Mouse (Mus musculus): ENCODE data around the gene Dgkb. TPM values are rescaled to one million over a fixed set of nuclear protein-coding genes. Genes with fewer than 3 reads are reported as not detected.

The Dgkb gene
- polyA plus RNA-seq, 1 experiment from 2014 or later: 0.73 TPM

DNA sequence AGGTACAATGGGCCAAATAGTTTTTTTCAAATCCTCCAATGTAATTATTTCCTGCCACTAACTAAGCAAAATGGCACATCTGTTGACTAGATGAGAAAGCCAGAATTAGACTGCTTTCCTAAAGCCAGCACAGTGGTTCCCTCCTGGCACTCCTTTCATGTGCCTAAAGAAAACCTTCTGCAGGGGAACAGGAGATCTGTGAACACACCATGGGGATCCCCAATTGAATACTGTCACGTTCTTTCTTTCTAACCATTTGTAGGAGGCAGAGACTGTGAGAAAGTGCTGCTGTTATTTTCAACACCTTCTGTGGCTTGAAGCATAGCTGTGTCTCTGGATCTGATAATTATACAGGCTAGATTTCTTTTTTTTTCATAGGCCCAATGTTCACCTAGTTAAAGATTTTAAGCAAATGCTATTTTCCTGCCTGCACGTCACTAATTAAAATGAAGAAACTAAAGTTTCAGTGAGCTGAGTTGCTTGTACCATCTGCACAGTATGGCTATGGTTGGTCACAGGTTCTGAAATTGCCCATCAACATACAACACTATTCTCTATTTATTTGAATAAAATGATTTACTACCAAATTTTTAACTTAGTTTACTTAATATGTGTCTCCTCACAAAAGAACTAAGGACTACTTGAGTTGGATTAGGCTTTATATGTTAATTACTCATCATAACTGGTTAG, 161.1 kb downstream of the Dgkb start:
- no peak overlapping the region for H3K4me2 ChIP-seq (replicated peaks; ENCODE audit: low read depth, low read length)
- no peaks in the 10 kb centered on the region for H3K27me3 ChIP-seq (ENCODE audit: control insufficient read depth, insufficient read depth, low read length)
- H3K4me1 ChIP-seq (ENCODE audit: control insufficient read depth, insufficient read depth, low read length): no peaks in the 10 kb centered on the region
- H3K4me3 ChIP-seq (ENCODE audit: low read length): no peak overlapping the region
- no peak overlapping the region for H3K9ac ChIP-seq (ENCODE audit: low read depth, low read length)
- H3K27ac ChIP-seq (ENCODE audit: low read depth, low read length): no peak overlapping the region
- no peaks in the 10 kb centered on the region for H3K36me3 ChIP-seq (ENCODE audit: control insufficient read depth, insufficient read depth, low read length)
- no peak for ATAC-seq (ENCODE audit: low FRiP score, low TSS enrichment)
- H3K9me3 ChIP-seq (ENCODE audit: control insufficient read depth, low read length): no peaks in the 10 kb centered on the region
- 64% methylated on average over 2 of the region's 2 CpGs for WGBS

DNA sequence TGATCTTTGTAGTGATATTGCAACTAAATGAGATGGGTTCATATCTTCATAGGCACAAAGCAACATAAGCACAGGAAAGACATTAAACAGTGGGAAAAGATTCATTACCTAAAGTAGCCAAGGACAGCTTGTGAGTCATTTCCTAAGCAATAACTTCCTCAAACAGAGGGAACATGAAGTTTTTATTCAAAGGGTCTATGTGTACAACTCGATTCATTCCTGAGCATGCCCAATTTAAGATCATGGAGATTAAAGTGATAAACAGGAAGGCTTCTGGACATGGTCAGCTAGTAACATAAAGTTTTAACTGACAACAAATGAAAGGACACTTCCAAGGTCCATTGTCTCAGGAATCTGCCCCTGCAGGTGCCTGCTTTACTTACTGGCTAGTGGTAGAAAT, 167.8 kb downstream of the Dgkb start:
- H3K4me1 ChIP-seq (ENCODE audit: control insufficient read depth, insufficient read depth, low read length): no peaks in the 10 kb centered on the region
- H3K27ac ChIP-seq (ENCODE audit: low read depth, low read length): no peak overlapping the region
- 55% methylated on average over 1 of the region's 1 CpGs for WGBS
- no peaks in the 10 kb centered on the region for H3K36me3 ChIP-seq (ENCODE audit: control insufficient read depth, insufficient read depth, low read length)
- H3K4me3 ChIP-seq (ENCODE audit: low read length): no peak overlapping the region
- H3K27me3 ChIP-seq (ENCODE audit: control insufficient read depth, insufficient read depth, low read length): no peaks in the 10 kb centered on the region
- no peak for ATAC-seq (ENCODE audit: low FRiP score, low TSS enrichment)
- H3K9me3 ChIP-seq (ENCODE audit: control insufficient read depth, low read length): no peaks in the 10 kb centered on the region
- H3K9ac ChIP-seq (ENCODE audit: low read depth, low read length): no peak overlapping the region
- no peak overlapping the region for H3K4me2 ChIP-seq (replicated peaks; ENCODE audit: low read depth, low read length)

DNA sequence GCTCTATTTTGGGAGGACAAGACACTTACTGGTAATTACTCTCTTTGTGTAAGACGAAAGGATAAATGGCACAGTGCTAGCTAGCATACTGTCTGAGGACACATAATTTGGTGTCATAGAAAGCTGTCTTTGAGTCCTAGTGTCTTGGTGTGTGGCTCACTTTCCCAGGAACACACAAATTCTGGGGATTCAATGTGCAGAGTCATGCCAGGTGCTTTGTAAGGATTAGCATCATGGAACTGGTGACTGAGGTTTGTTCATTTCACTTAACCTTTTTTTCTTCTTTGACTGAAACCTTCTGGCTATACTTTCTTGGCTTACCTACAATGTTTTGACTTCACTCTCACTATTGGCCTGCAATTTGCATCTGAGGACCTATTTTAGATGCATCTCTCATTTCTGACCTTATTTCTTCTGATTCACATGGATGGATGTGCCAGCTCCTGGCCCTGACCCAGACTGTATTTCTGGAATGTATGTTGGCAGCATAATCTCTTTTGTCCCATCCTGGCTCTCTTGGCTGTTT, 170.6 kb downstream of the Dgkb start:
- H3K9ac ChIP-seq (ENCODE audit: low read depth, low read length): no peak overlapping the region
- no peaks in the 10 kb centered on the region for H3K4me1 ChIP-seq (ENCODE audit: control insufficient read depth, insufficient read depth, low read length)
- WGBS: 84% methylated on average over 1 of the region's 1 CpGs
- no peak overlapping the region for H3K4me2 ChIP-seq (replicated peaks; ENCODE audit: low read depth, low read length)
- ATAC-seq (ENCODE audit: low FRiP score, low TSS enrichment): no peak
- no peaks in the 10 kb centered on the region for H3K36me3 ChIP-seq (ENCODE audit: control insufficient read depth, insufficient read depth, low read length)
- no peak overlapping the region for H3K4me3 ChIP-seq (ENCODE audit: low read length)
- H3K9me3 ChIP-seq (ENCODE audit: control insufficient read depth, low read length): no peaks in the 10 kb centered on the region
- no peak overlapping the region for H3K27ac ChIP-seq (ENCODE audit: low read depth, low read length)
- H3K27me3 ChIP-seq (ENCODE audit: control insufficient read depth, insufficient read depth, low read length): no peaks in the 10 kb centered on the region

DNA sequence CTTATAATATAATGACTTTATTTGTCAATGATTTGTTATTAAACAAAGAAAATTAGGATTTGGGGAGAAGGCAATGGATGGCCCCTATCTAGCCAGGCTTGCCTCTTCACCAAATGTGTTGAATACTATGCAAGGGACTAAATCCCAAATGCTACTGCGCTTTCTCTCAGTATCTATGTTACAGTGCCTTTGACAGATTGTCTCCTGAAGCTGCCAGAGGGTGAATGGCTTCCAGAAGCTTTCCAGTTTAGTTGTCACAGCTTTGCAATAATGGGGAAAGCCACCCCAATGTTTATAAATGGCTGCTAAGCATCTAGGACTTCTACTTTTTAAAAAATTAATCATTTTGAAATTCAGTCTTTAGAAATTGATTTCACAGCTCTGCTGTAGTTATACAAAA, 175.7 kb downstream of the Dgkb start:
- WGBS: 91% methylated on average over 1 of the region's 1 CpGs
- Histone ChIP-seq H3K4me3 (ENCODE audit: low read length) (no peak overlapping the region), H3K4me1 (ENCODE audit: control insufficient read depth, insufficient read depth, low read length) (no peaks in the 10 kb centered on the region), H3K9ac (ENCODE audit: low read depth, low read length) (no peak overlapping the region), H3K36me3 (ENCODE audit: control insufficient read depth, insufficient read depth, low read length) (no peaks in the 10 kb centered on the region), H3K4me2 (replicated peaks; ENCODE audit: low read depth, low read length) (no peak overlapping the region), H3K27me3 (ENCODE audit: control insufficient read depth, insufficient read depth, low read length) (no peaks in the 10 kb centered on the region), H3K9me3 (ENCODE audit: control insufficient read depth, low read length) (no peaks in the 10 kb centered on the region), H3K27ac (ENCODE audit: low read depth, low read length) (no peak overlapping the region)
- no peak for ATAC-seq (ENCODE audit: low FRiP score, low TSS enrichment)

DNA sequence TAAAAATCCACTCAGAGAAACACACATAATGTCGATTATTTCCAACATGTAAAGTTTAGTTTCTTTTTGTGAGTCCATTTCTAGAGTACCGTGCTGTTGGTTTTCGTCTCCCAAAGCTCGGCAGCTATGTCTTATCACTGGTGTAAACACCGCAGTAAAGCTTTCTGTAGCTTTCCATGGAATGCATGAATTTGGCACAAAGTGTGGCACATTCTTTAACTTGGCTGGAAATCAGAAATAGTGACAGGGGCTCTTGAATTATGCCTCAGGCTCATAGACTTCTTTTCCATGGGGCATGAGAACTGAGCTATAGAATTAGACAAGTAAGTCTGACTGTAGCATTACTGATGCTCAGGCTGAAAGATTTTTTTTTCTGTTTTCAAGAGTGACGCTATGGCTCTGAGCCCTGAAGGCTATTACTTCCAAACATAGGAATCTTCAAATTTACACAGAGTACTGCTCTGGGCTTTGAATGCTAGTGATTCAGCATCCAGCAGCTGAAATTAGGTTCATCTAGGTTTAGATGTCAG, 179.0 kb downstream of the Dgkb start:
- H3K4me1 ChIP-seq (ENCODE audit: control insufficient read depth, insufficient read depth, low read length): no peaks in the 10 kb centered on the region
- WGBS: 80% methylated on average over 6 of the region's 6 CpGs
- no peak overlapping the region for H3K4me2 ChIP-seq (replicated peaks; ENCODE audit: low read depth, low read length)
- ATAC-seq (ENCODE audit: low FRiP score, low TSS enrichment): no peak
- H3K4me3 ChIP-seq (ENCODE audit: low read length): no peak overlapping the region
- no peaks in the 10 kb centered on the region for H3K27me3 ChIP-seq (ENCODE audit: control insufficient read depth, insufficient read depth, low read length)
- H3K27ac ChIP-seq (ENCODE audit: low read depth, low read length): no peak overlapping the region
- H3K36me3 ChIP-seq (ENCODE audit: control insufficient read depth, insufficient read depth, low read length): no peaks in the 10 kb centered on the region
- no peak overlapping the region for H3K9ac ChIP-seq (ENCODE audit: low read depth, low read length)
- no peaks in the 10 kb centered on the region for H3K9me3 ChIP-seq (ENCODE audit: control insufficient read depth, low read length)

DNA sequence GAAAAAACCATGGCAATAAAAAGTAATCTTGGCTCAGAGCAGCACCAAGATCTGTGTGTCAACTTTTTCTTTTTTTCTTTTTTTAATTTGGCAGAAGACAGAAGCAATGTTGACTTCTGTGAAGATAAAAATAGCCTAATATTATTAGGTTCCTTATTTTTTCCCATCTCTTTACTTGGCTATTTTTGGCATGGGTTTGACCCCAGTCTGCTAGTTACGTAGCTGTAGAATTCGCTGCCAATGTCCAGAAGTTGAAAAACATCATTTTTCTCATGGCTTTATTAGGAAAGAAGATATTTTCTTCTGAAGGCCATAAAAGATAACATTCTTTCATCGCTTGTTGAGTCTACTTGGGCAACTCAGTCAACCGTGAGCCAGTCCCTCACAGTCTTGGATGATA, 200.1 kb downstream of the Dgkb start:
- Histone ChIP-seq H3K36me3 (ENCODE audit: control insufficient read depth, insufficient read depth, low read length) (no peaks in the 10 kb centered on the region), H3K4me2 (replicated peaks; ENCODE audit: low read depth, low read length) (no peak overlapping the region), H3K27ac (ENCODE audit: low read depth, low read length) (no peak overlapping the region), H3K4me3 (ENCODE audit: low read length) (no peak overlapping the region), H3K27me3 (ENCODE audit: control insufficient read depth, insufficient read depth, low read length) (no peaks in the 10 kb centered on the region), H3K4me1 (ENCODE audit: control insufficient read depth, insufficient read depth, low read length) (no peaks in the 10 kb centered on the region), H3K9me3 (ENCODE audit: control insufficient read depth, low read length) (no peaks in the 10 kb centered on the region), H3K9ac (ENCODE audit: low read depth, low read length) (no peak overlapping the region)
- WGBS: 81% methylated on average over 4 of the region's 4 CpGs
- ATAC-seq (ENCODE audit: low FRiP score, low TSS enrichment): no peak

DNA sequence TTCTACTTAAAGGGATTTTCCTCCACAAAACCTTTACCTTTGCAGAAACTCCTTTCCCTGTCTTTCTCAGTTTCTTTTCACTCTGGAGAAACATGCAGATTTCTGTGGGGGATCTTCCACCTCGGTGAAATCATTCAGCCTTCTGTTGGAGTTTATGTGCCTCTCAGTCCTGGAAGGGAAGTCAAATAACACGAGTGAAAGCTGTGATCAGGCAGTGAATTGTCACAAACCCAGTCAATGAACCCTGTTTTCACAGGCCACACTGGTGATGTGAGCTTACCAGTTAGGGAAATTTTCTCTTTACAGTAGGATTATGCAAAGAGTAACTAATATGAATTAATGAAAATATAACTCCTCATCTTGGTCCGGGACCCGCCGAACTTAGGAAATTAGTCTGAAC, 229.7 kb downstream of the Dgkb start:
- Histone ChIP-seq H3K4me1 (ENCODE audit: control insufficient read depth, insufficient read depth, low read length) (no peaks in the 10 kb centered on the region), H3K36me3 (ENCODE audit: control insufficient read depth, insufficient read depth, low read length) (no peaks in the 10 kb centered on the region), H3K4me2 (replicated peaks; ENCODE audit: low read depth, low read length) (no peak overlapping the region), H3K4me3 (ENCODE audit: low read length) (no peak overlapping the region), H3K9ac (ENCODE audit: low read depth, low read length) (no peak overlapping the region), H3K27me3 (ENCODE audit: control insufficient read depth, insufficient read depth, low read length) (no peaks in the 10 kb centered on the region), H3K27ac (ENCODE audit: low read depth, low read length) (no peak overlapping the region), H3K9me3 (ENCODE audit: control insufficient read depth, low read length) (no peaks in the 10 kb centered on the region)
- 93% methylated on average over 5 of the region's 5 CpGs for WGBS
- no peak for ATAC-seq (ENCODE audit: low FRiP score, low TSS enrichment)

DNA sequence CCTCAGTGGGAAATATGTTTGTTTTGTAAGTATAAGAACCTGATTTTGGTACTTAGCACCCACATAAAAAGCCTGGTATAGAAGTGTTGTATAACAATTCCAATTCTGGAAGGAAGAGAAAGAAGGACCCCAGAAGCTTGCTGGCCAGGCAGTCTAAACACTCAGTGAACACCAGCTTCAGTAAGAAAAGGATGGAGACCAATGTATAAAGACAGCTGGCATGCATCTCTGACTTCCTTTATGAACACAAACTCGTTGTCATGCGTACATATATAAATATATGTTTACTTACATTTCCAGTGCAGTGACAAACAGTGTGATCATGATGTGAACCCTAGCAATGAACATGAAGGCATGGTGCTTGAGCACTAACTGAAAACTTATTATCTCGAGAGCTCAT, 270.7 kb downstream of the Dgkb start:
- no peaks in the 10 kb centered on the region for H3K27me3 ChIP-seq (ENCODE audit: control insufficient read depth, insufficient read depth, low read length)
- no peak overlapping the region for H3K27ac ChIP-seq (ENCODE audit: low read depth, low read length)
- no peaks in the 10 kb centered on the region for H3K4me1 ChIP-seq (ENCODE audit: control insufficient read depth, insufficient read depth, low read length)
- WGBS: 93% methylated on average over 3 of the region's 3 CpGs
- H3K36me3 ChIP-seq (ENCODE audit: control insufficient read depth, insufficient read depth, low read length): no peaks in the 10 kb centered on the region
- H3K4me2 ChIP-seq (replicated peaks; ENCODE audit: low read depth, low read length): no peak overlapping the region
- no peak overlapping the region for H3K4me3 ChIP-seq (ENCODE audit: low read length)
- H3K9ac ChIP-seq (ENCODE audit: low read depth, low read length): no peak overlapping the region
- no peak for ATAC-seq (ENCODE audit: low FRiP score, low TSS enrichment)
- no peaks in the 10 kb centered on the region for H3K9me3 ChIP-seq (ENCODE audit: control insufficient read depth, low read length)

DNA sequence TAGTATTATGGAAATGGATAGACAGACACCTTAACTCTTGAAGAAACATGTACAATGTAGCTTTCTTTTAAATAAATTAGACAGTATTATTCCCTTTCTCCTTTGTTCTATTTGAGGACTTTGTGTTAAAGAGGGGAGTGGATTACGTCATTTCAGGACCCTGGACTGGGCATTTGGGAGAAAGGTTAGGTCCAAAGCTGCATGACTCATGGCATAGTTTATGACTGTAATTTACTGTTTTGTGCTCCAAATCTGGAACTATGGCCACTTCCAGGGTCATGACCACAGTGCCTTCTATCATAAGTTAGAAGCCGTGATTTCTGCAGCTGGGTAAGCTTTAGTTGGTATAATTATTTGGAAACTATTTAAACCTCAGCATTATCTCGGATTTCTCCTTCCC, 294.4 kb downstream of the Dgkb start:
- Histone ChIP-seq H3K9ac (ENCODE audit: low read depth, low read length) (no peak overlapping the region), H3K4me3 (ENCODE audit: low read length) (no peak overlapping the region), H3K4me1 (ENCODE audit: control insufficient read depth, insufficient read depth, low read length) (no peaks in the 10 kb centered on the region), H3K9me3 (ENCODE audit: control insufficient read depth, low read length) (no peaks in the 10 kb centered on the region), H3K27ac (ENCODE audit: low read depth, low read length) (no peak overlapping the region), H3K27me3 (ENCODE audit: control insufficient read depth, insufficient read depth, low read length) (no peaks in the 10 kb centered on the region), H3K36me3 (ENCODE audit: control insufficient read depth, insufficient read depth, low read length) (no peaks in the 10 kb centered on the region), H3K4me2 (replicated peaks; ENCODE audit: low read depth, low read length) (no peak overlapping the region)
- ATAC-seq (ENCODE audit: low FRiP score, low TSS enrichment): peak; percentile 68; the same call in 1 of the 2 replicates
- WGBS: 15% methylated on average over 3 of the region's 3 CpGs

Data from kidney, embryonic 14.5 days (tissue).